Mouse (Mus musculus) heart, adult 2 months (tissue): ENCODE data around the gene Ntf5.

Experiments
- CTCF ChIP-seq: fragments of 200-600 bp; IDR thresholded peaks from 2 replicates; pipeline ENCODE4 v1.8.1; 2022; ENCODE audit warnings: antibody characterized with exemption, mild to moderate bottlenecking, moderate library complexity
- EP300 ChIP-seq: fragments of 200-500 bp; IDR thresholded peaks from 2 replicates; pipeline ENCODE4 v1.6.1; 2011; ENCODE audit warnings: low read depth, low read length, control low read depth; ENCODE audit not compliant: insufficient read depth
- POLR2A ChIP-seq: fragments of 200-500 bp; IDR thresholded peaks from 2 replicates; pipeline ENCODE4 v1.6.1; 2011; ENCODE audit warnings: mild to moderate bottlenecking, low read depth, low read length, control low read depth; ENCODE audit not compliant: insufficient read depth

- TF ChIP-seq CTCF: no peak
- TF ChIP-seq POLR2A: no peak
- no peak for TF ChIP-seq EP300
These were observed 607 bp downstream of the Ntf5 start for GRCm38 (mm10) chr7:45413864-45414739.
